Mouse (Mus musculus) limb, embryonic 14.5 days (tissue): Measurements from ENCODE around the gene Cacna1s. TPM values are rescaled to one million over a fixed set of nuclear protein-coding genes. Genes with fewer than 3 reads are reported as not detected.
A peak's percentile ranks its signal among the peaks of the same experiment; 100 is the strongest.

Source experiments
- ATAC-seq: fragments of 200-750 bp; cut with Nextera tagmentation; 2 replicates; pipeline ENCODE4 v1.8.0; 2017; ENCODE audit warnings: low read depth, moderate number of reproducible peaks, moderate TSS enrichment; ENCODE audit not compliant: low FRiP score
- DNase-seq: peaks from one replicate; pipeline ENCODE4 v3.0.0-alpha.2; 2015; ENCODE audit warnings: low spot score
- H3K27ac ChIP-seq: fragments of 300-500 bp; sonication (generic); replicated peaks from 2 replicates; pipeline ENCODE4 v1.5.1; 2014; ENCODE audit warnings: low read depth, mild to moderate bottlenecking, low read length, moderate library complexity, mixed read lengths
- H3K27me3 ChIP-seq: fragments of 300-500 bp; sonication (generic); 2 replicates; pipeline ENCODE4 v1.6.1; 2014; ENCODE audit warnings: low read length, mixed read lengths; ENCODE audit not compliant: control insufficient read depth, insufficient read depth
- H3K36me3 ChIP-seq: fragments of 300-500 bp; sonication (generic); 2 replicates; pipeline ENCODE4 v1.6.1; 2014; ENCODE audit warnings: mild to moderate bottlenecking, low read length, moderate library complexity, mixed read lengths; ENCODE audit not compliant: control insufficient read depth, insufficient read depth
- H3K4me1 ChIP-seq: fragments of 300-500 bp; sonication (generic); 2 replicates; pipeline ENCODE4 v1.6.1; 2014; ENCODE audit warnings: antibody characterized with exemption, low read length, mixed read lengths; ENCODE audit not compliant: control insufficient read depth, insufficient read depth
- H3K4me2 ChIP-seq: fragments of 300-500 bp; sonication (generic); replicated peaks from 2 replicates; pipeline ENCODE4 v1.6.1; 2014; ENCODE audit warnings: low read depth, mild to moderate bottlenecking, low read length, moderate library complexity; ENCODE audit not compliant: severe bottlenecking
- H3K4me3 ChIP-seq: fragments of 300-500 bp; sonication (generic); replicated peaks from 2 replicates; pipeline ENCODE4 v1.5.1; 2014; ENCODE audit warnings: low read length
- H3K9ac ChIP-seq: fragments of 300-500 bp; sonication (generic); 2 replicates; pipeline ENCODE4 v1.6.1; 2014; ENCODE audit warnings: mild to moderate bottlenecking, low read depth, low read length, moderate library complexity; ENCODE audit not compliant: severe bottlenecking
- H3K9me3 ChIP-seq: fragments of 300-500 bp; sonication (generic); 2 replicates; pipeline ENCODE4 v1.6.1; 2016; ENCODE audit warnings: low read length; ENCODE audit not compliant: control insufficient read depth
- POLR2A ChIP-seq: fragments of 200-500 bp; IDR thresholded peaks from 2 replicates; pipeline ENCODE4 v1.8.0; 2012; ENCODE audit warnings: inconsistent platforms, mild to moderate bottlenecking, moderate library complexity, borderline replicate concordance; ENCODE audit not compliant: insufficient read depth, insufficient read length; ENCODE audit errors: extremely low read depth
- WGBS: fragments of 180-500 bp; shearing (Covaris S2); extraction: QIAGEN DNeasy Blood & Tissue Kit; methylation state at CpG from one replicate; pipeline ENCODE4 v1.1.7; 2014; 5-methylcytosine and 5-hydroxymethylcytosine counted together
- polyA plus RNA-seq, 2 experiments: library from polyadenylated mRNA; depleted of rRNA in 1 of 2; stranded (reverse) in 1 of 2; unstranded in 1 of 2; fragments of >200 nt; fragmentation: Nextera tagmentation in 1 of 2; extraction: Ambion mirVana in 1 of 2; gene quantifications; 2 replicates each; pipeline versions ENCODE4 v1.2.1 to v1.2.3; 2012 to 2014

The Cacna1s gene
- polyA plus RNA-seq, 2 experiments = 6.9 to 16.6 TPM

DNA sequence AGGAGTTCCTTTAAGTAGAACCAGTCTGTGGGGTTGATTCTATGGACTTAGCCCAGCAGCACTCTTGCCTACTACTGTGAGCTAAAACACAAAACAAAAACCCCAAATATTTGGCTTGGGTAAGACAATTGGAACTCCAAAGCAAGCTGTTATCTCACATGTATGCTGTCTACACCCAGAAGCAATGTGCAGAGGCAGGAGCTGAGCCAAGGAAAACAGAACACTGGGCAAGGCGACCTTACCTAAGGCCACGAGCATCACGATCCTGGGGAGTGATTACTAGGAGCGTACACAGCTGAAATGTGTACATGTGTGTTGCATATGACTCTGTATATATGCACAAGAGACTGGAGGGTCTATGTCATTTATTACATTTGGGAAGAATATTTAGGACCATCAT, 39.0 kb upstream of the Cacna1s start:
- H3K36me3 ChIP-seq = no peaks in the 10 kb centered on the region
- H3K9ac ChIP-seq = no peak overlapping the region
- H3K9me3 ChIP-seq = no peaks in the 10 kb centered on the region
- no peak overlapping the region for H3K4me3 ChIP-seq
- no peak overlapping the region for H3K4me2 ChIP-seq
- no peak for ATAC-seq
- no peak overlapping the region for H3K27ac ChIP-seq
- H3K4me1 ChIP-seq = peaks cover 7% of the 10 kb centered on the region; the same call in 1 of the 2 replicates
- 0 out of 2 replicates have a peak, but pooled peaks cover 4% of the 10 kb centered on the region for H3K27me3 ChIP-seq
- TF ChIP-seq POLR2A = no peak
- 83% methylated on average over 4 of the region's 4 CpGs for WGBS
- DNase-seq = no peak

DNA sequence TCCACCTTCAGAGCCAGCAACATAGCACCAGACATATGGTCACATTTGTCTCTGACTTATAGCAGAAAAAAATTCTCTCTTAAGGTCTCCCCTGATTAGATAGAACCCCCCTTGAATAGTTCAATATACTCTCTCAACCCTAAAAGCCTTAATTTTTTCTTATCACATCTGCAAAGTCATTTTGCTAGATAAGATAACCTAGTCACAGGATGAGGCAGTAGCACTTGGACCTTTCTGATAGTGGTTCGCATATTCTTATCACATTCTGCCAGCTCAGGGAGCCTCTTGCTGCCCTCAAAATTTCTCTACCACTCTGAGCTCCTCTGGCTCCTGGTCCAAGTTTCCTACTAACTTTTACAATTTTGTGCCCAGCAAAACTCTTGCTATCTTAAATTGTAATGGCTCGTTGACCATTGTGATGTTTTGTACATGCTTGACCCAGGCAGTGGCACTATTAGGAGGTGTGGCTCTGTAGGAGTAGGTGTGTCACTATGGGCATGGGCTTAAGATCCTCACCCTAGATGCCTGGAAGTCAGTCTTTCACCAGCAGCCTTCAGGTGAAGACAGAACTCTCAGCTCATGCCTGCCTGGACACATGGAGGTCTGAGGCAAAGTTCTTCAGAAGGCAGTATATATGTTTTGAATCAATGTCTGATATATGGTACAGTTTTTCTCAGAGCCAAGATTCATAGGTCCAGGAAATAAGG, 37.6 kb upstream of the Cacna1s start:
- Histone ChIP-seq H3K27ac (no peak overlapping the region), H3K27me3 (no peaks in the 10 kb centered on the region), H3K4me3 (no peak overlapping the region), H3K9me3 (no peaks in the 10 kb centered on the region), H3K4me1 (peaks cover 13% of the 10 kb centered on the region), H3K36me3 (peaks cover 6% of the 10 kb centered on the region; the same call in 1 of the 2 replicates), H3K4me2 (no peak overlapping the region), H3K9ac (no peak overlapping the region)
- no peak for ATAC-seq
- DNase-seq = no peak
- no peak for TF ChIP-seq POLR2A
- WGBS = 72% methylated on average over 2 of the region's 2 CpGs

DNA sequence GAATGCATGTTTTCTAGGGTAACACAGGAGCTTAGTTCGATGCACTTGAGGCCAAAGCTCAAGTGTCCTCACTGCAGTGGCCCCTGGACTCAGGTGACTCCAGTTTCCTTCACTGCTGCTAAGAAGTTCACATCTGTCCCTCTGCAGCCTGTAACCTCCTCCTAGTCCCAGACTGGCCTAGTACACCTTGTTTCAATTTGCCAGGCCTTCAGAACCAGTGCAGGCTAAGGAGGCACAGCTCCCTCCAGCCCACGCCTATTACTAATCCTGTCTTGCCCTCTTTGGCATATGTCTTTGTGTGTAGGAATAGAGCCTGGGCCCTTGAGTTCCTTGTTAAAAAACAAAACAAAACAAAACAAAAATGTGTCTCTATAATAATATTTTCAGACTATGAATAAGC, 35.2 kb upstream of the Cacna1s start:
- Histone ChIP-seq H3K9me3 (no peaks in the 10 kb centered on the region), H3K27me3 (no peaks in the 10 kb centered on the region), H3K4me1 (peaks cover 11% of the 10 kb centered on the region), H3K4me3 (peak overlapping the region; percentile 85; the same call in 1 of the 2 replicates), H3K4me2 (peak overlapping the region; percentile 87), H3K36me3 (peaks cover 24% of the 10 kb centered on the region), H3K9ac (no peak overlapping the region), H3K27ac (no peak overlapping the region)
- no peak for DNase-seq
- no peak for ATAC-seq
- no peak for TF ChIP-seq POLR2A
- 53% methylated on average over 2 of the region's 2 CpGs for WGBS

DNA sequence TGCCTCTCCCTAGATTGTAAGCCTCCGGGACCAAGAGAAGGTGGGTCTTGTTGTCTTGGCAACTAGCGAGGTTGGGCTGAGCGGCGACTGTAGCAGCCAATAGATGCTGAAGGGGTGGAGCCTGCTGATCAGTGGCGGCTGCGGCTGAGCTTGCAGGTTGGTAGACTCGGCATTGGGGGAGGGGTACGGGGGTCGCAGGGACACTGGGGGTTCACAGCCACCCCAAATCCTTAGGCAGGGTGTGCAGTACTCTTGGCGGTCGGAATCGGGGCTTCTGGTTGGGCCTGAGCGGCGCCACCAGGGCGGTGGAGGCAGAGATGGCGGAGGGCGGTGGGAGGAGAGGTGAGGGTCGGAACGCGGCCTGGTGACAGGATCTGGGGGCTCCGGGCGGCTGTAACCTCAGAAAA, 34.6 kb upstream of the Cacna1s start:
- ATAC-seq (peak; percentile 99), DNase-seq (peak; percentile 96)
- Histone ChIP-seq H3K9ac (peak overlapping the region; percentile 85), H3K4me3 (peak overlapping the region; percentile 85), H3K27me3 (no peaks in the 10 kb centered on the region), H3K36me3 (peaks cover 29% of the 10 kb centered on the region), H3K4me1 (peaks cover 11% of the 10 kb centered on the region), H3K27ac (peak overlapping the region; percentile 83), H3K4me2 (peak overlapping the region; percentile 87), H3K9me3 (no peaks in the 10 kb centered on the region)
- TF ChIP-seq POLR2A = 0 out of 2 replicates have a peak, but pooled peaks have one; percentile 48
- 0% methylated on average over 15 of the region's 22 CpGs for WGBS

DNA sequence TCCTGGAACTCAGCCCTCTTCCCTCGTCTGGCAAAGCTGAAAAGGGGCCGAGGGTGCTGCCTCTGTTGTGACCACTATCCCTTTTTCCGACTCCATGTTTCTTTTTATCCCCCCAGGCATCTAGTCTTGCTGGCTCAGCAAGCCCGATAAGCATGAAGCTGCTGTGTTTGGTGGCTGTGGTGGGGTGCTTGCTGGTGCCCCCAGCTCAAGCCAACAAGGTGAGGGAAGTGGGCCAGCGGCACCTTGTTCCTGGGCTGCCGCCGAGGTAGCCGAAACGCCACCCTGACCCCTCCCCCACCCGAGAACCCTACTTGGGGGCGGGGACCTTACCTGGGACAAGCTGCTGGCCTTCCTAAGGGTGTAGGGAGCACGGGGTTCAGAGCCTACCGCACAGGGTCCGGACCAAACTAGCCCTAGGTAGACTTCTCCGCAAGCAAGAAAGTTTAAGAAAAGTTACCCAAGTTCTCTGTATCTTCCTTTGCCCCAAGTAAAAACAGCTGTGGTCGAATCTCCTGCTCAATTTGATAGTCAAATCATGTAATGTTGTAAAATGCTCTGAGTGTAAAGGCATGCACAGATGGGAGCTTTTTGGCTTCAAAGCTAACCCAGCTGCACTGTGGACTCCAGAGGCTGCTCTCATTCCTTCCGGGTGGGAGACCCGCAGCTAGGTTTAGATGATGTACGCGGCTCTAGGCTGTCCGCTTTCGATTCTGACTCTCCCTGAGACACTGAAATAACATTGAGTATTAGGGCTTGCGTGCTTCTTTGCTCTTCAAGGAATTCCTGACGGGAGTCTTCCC, 34.0 kb upstream of the Cacna1s start:
- H3K27ac ChIP-seq = peak overlapping the region; percentile 83
- H3K4me3 ChIP-seq = peak overlapping the region; percentile 85
- H3K9ac ChIP-seq = peak overlapping the region; percentile 85
- TF ChIP-seq POLR2A = no peak
- H3K27me3 ChIP-seq = no peaks in the 10 kb centered on the region
- ATAC-seq (peak; percentile 45), DNase-seq (peak; percentile 39)
- 3% methylated on average over 23 of the region's 24 CpGs for WGBS
- H3K36me3 ChIP-seq = peaks cover 36% of the 10 kb centered on the region
- peak overlapping the region; percentile 87 for H3K4me2 ChIP-seq
- H3K9me3 ChIP-seq = no peaks in the 10 kb centered on the region
- peaks cover 11% of the 10 kb centered on the region for H3K4me1 ChIP-seq
